In the genomic region with DNA sequence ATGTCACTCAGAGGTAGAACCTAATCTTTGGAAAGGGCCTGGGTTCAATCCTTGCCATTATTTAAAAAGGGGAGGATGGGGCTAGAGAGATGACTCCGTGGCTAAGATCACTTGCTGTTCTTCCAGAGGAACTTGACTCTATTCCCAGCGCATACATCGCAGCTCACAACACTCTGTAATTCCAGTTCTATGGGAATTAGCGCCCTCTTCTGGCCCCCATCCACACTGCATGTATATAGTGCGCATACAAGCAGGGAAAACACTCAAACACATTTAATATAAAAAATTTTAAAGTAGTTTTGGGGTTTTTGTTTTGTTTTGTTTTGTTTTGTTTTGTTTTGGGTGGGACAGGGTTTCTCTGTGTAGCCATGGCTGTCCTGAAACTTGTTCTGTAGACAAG, we compare ENCODE assay signal across 22 mouse cellular contexts. TPM values are rescaled to one million over a fixed set of nuclear protein-coding genes. Genes with fewer than 3 reads are reported as not detected.
A peak's percentile ranks its signal among the peaks of the same experiment; 100 is the strongest.
DNase-seq lines count a peak whose midpoint lies in the region; ATAC-seq and TF ChIP-seq lines count a peak whose summit lies in the region.
"Had no signal": no experiment of that assay in that cellular context is flagged by ENCODE, and none has a peak within 500 bp of the region (broad histone marks: within the 10 kb centered on the region; RNA-seq: fewer than 3 reads in every experiment).

No protein-coding gene starts in this region.

- H3K4me1 ChIP-seq in midbrain, postnatal 0 days (ENCODE audit: insufficient read depth, low read length), result 0 out of 2 replicates have a peak, but pooled peaks cover 3% of the 10 kb centered on the region
- peaks cover 12% of the 10 kb centered on the region for H3K4me1 ChIP-seq in midbrain, embryonic 11.5 days (ENCODE audit: control insufficient read depth, insufficient read depth, low read length)

- H3K27ac ChIP-seq in left cerebral cortex, adult 2 months, result no peak overlapping the region
- H3K27ac ChIP-seq in midbrain, postnatal 0 days (ENCODE audit: low read depth, low read length), result no peak overlapping the region
- no peak overlapping the region for H3K27ac ChIP-seq in midbrain, embryonic 11.5 days (ENCODE audit: low read depth, low read length)
- H3K27ac ChIP-seq: embryonic facial prominence, embryonic 15.5 days; limb, embryonic 12.5 days; midbrain, embryonic 10.5 days; neural tube, embryonic 15.5 days had no signal

- in situ Hi-C loops in Patski (cut with MboI; ENCODE audit: low pct_unique_long_range_greater_than_20kb), result no loop called here

- CTCF ChIA-PET in Patski (lab: Charles Lee), result interaction anchor here (1.0 kb wide), 1 partner anchor 12 kb away, joined by 3 read pairs; the partner anchor contains the start of gene Hdac5

- no peak overlapping the region for H3K4me2 ChIP-seq in midbrain, postnatal 0 days (ENCODE audit: low read depth, low read length, poor library complexity, severe bottlenecking)
- no peak overlapping the region for H3K4me2 ChIP-seq in midbrain, embryonic 11.5 days
- H3K4me2 ChIP-seq: embryonic facial prominence, embryonic 15.5 days; heart, embryonic 11.5 days; limb, embryonic 12.5 days; neural tube, embryonic 15.5 days had no signal

- H3K9ac ChIP-seq in midbrain, postnatal 0 days (replicated peaks; ENCODE audit: low read length, poor library complexity, severe bottlenecking), result no peak overlapping the region
- no peak overlapping the region for H3K9ac ChIP-seq in midbrain, embryonic 11.5 days (ENCODE audit: low read length)
- H3K9ac ChIP-seq: embryonic facial prominence, embryonic 15.5 days; limb, embryonic 12.5 days; neural tube, embryonic 15.5 days had no signal

- 58% methylated on average over 5 of the region's 5 CpGs for WGBS in midbrain, postnatal 0 days
- 47% methylated on average over 5 of the region's 5 CpGs for WGBS in midbrain, embryonic 11.5 days

- POLR2A ChIA-PET in Patski (lab: Charles Lee), result no interaction called here

- H3K4me3 ChIP-seq in left cerebral cortex, adult 2 months, result no peak overlapping the region
- H3K4me3 ChIP-seq in midbrain, postnatal 0 days (ENCODE audit: low read depth, low read length), result no peak overlapping the region
- H3K4me3 ChIP-seq in midbrain, embryonic 11.5 days (ENCODE audit: low read depth, low read length), result no peak overlapping the region
- H3K4me3 ChIP-seq: embryonic facial prominence, embryonic 15.5 days; limb, embryonic 12.5 days; midbrain, embryonic 10.5 days; neural tube, embryonic 15.5 days had no signal

- H3K9me3 ChIP-seq in midbrain, postnatal 0 days (ENCODE audit: low read length), result no peaks in the 10 kb centered on the region
- H3K9me3 ChIP-seq in midbrain, embryonic 11.5 days (ENCODE audit: control insufficient read depth, low read length), result no peaks in the 10 kb centered on the region
- H3K9me3 ChIP-seq: embryonic facial prominence, embryonic 15.5 days; G1E; limb, embryonic 12.5 days; neural tube, embryonic 15.5 days had no signal

- TF ChIP-seq CTCF in left cerebral cortex, adult 2 months (IDR thresholded peaks at IDR 0.05), result peak; percentile 4
- peak; percentile 36 for TF ChIP-seq CTCF in midbrain, postnatal 0 days (IDR thresholded peaks at IDR 0.05)
- TF ChIP-seq CTCF in Patski (IDR thresholded peaks at IDR 0.05), result peak; percentile 47

- intact Hi-C loops in left cerebral cortex, adult 2 months (cut with DNase I), result no loop called here
- intact Hi-C loops in left cerebral cortex, postnatal 4 days (cut with DNase I), result no loop called here

- H3K27me3 ChIP-seq in midbrain, postnatal 0 days (ENCODE audit: insufficient read depth, low read length), result no peaks in the 10 kb centered on the region
- peaks cover 3% of the 10 kb centered on the region; the same call in 1 of the 2 replicates for H3K27me3 ChIP-seq in midbrain, embryonic 11.5 days (ENCODE audit: control insufficient read depth, insufficient read depth, low read length)
- H3K27me3 ChIP-seq in Patski, result peaks cover 4% of the 10 kb centered on the region
- H3K27me3 ChIP-seq: embryonic facial prominence, embryonic 15.5 days; limb, embryonic 12.5 days; neural tube, embryonic 15.5 days had no signal

- DNase-seq in left cerebral cortex, adult 2 months (ENCODE audit: extremely low spot score in 1 of 2, low spot score in 2 of 2), result no peak
- no peak for DNase-seq in left cerebral cortex, postnatal 4 days
- DNase-seq in midbrain, postnatal 0 days (ENCODE audit: low spot score), result no peak
- DNase-seq in midbrain, embryonic 11.5 days (ENCODE audit: low spot score, missing footprints), result no peak
- DNase-seq in Patski (ENCODE audit: low read depth, low spot score), result no peak
- DNase-seq in B cell, adult 2 months, result no peak
- no peak for DNase-seq in c-Kit-positive CD71-positive TER-119-positive erythroid progenitor cells, embryonic 14.5 days (ENCODE audit: low spot score)
- DNase-seq: adrenal gland, postnatal 25 days; cerebellum, adult 9-11 months; gastrocnemius, postnatal 10 days; kidney, adult 18-20 months; lung, adult 2 months; lung, postnatal 4 days; thymus, adult 2 months had no signal

- ATAC-seq in midbrain, postnatal 0 days (ENCODE audit: low FRiP score), result no peak
- no peak for ATAC-seq in midbrain, embryonic 11.5 days (ENCODE audit: low FRiP score)
- no peak for ATAC-seq in Patski
- ATAC-seq: forebrain, embryonic 14.5 days had no signal

- no peaks in the 10 kb centered on the region for H3K36me3 ChIP-seq in midbrain, postnatal 0 days (ENCODE audit: insufficient read depth, low read length)
- no peaks in the 10 kb centered on the region for H3K36me3 ChIP-seq in midbrain, embryonic 11.5 days (ENCODE audit: control insufficient read depth, insufficient read depth, low read length)
- H3K36me3 ChIP-seq: embryonic facial prominence, embryonic 15.5 days; G1E; limb, embryonic 12.5 days; midbrain, embryonic 10.5 days; neural tube, embryonic 15.5 days had no signal

RNA-seq across cellular contexts. Expression of gene BC030867, which starts 6.8 kb away (rescaled TPM):
- total RNA-seq in left cerebral cortex, adult 2 months (2021), result 1 to 10 TPM; 1.0 to 2.0 TPM
- total RNA-seq in left cerebral cortex, postnatal 4 days (2021), result 1 to 10 TPM; 1.4 to 1.6 TPM
- total RNA-seq in midbrain, postnatal 0 days (2014; rRNA removed), result 2.1 TPM in 2 replicates
- polyA plus RNA-seq in midbrain, postnatal 0 days (2015; fragmentation: Nextera tagmentation; extraction: Ambion mirVana), result 0.53 and 0.60 TPM in 2 replicates
- polyA plus RNA-seq in midbrain, embryonic 11.5 days (2014; fragmentation: Nextera tagmentation; extraction: Ambion mirVana), result 17.4 and 18.4 TPM in 2 replicates
- polyA plus RNA-seq in Patski (2021), result 6.8 TPM

RNA-seq across cellular contexts. Expression of gene Hdac5, which starts 11.9 kb away (rescaled TPM):
- 100 to 1,000 TPM; 286 to 315 TPM for total RNA-seq in left cerebral cortex, adult 2 months (2021)
- 100 to 1,000 TPM; 205 to 213 TPM for total RNA-seq in left cerebral cortex, postnatal 4 days (2021)
- 183 and 263 TPM in 2 replicates for total RNA-seq in midbrain, postnatal 0 days (2014; rRNA removed)
- polyA plus RNA-seq in midbrain, postnatal 0 days (2015; fragmentation: Nextera tagmentation; extraction: Ambion mirVana), result 61.9 and 65.9 TPM in 2 replicates
- 25.6 and 31.9 TPM in 2 replicates for polyA plus RNA-seq in midbrain, embryonic 11.5 days (2014; fragmentation: Nextera tagmentation; extraction: Ambion mirVana)
- polyA plus RNA-seq in Patski (2021), result 63.8 TPM

RNA-seq across cellular contexts. Expression of gene Asb16, which starts 26.7 kb away (rescaled TPM):
- 1 to 10 TPM; 1.2 to 1.4 TPM for total RNA-seq in left cerebral cortex, adult 2 months (2021)
- under 1 TPM; 0.91 to 0.98 TPM for total RNA-seq in left cerebral cortex, postnatal 4 days (2021)
- total RNA-seq in midbrain, postnatal 0 days (2014; rRNA removed), result 2.3 and 2.5 TPM in 2 replicates
- 0.28 and 0.32 TPM in 2 replicates for polyA plus RNA-seq in midbrain, postnatal 0 days (2015; fragmentation: Nextera tagmentation; extraction: Ambion mirVana)
- polyA plus RNA-seq in midbrain, embryonic 11.5 days (2014; fragmentation: Nextera tagmentation; extraction: Ambion mirVana), result 0.08 TPM in 1 of 2 replicates, not detected in the other
- 0.28 TPM for polyA plus RNA-seq in Patski (2021)
- polyA plus RNA-seq: forebrain, embryonic 14.5 days; G1E; kidney, embryonic 16.5 days had no signal

RNA-seq across cellular contexts. Expression of gene Tmub2, which starts 42.9 kb away (rescaled TPM):
- 10 to 100 TPM; 66.6 to 74.4 TPM for total RNA-seq in left cerebral cortex, adult 2 months (2021)
- 10 to 100 TPM; 53.6 to 56.1 TPM for total RNA-seq in left cerebral cortex, postnatal 4 days (2021)
- 80.5 and 90.8 TPM in 2 replicates for total RNA-seq in midbrain, postnatal 0 days (2014; rRNA removed)
- 65.4 and 73.9 TPM in 2 replicates for polyA plus RNA-seq in midbrain, postnatal 0 days (2015; fragmentation: Nextera tagmentation; extraction: Ambion mirVana)
- 54.0 and 55.7 TPM in 2 replicates for polyA plus RNA-seq in midbrain, embryonic 11.5 days (2014; fragmentation: Nextera tagmentation; extraction: Ambion mirVana)
- 60.5 TPM for polyA plus RNA-seq in Patski (2021)

RNA-seq across cellular contexts. Expression of gene G6pc3, which starts 52.5 kb away (rescaled TPM):
- 10 to 100 TPM; 62.9 to 69.8 TPM for total RNA-seq in left cerebral cortex, adult 2 months (2021)
- 10 to 100 TPM; 34.6 to 35.4 TPM for total RNA-seq in left cerebral cortex, postnatal 4 days (2021)
- 43.1 and 68.5 TPM in 2 replicates for total RNA-seq in midbrain, postnatal 0 days (2014; rRNA removed)
- polyA plus RNA-seq in midbrain, postnatal 0 days (2015; fragmentation: Nextera tagmentation; extraction: Ambion mirVana), result 42.0 and 48.7 TPM in 2 replicates
- 27.8 and 31.5 TPM in 2 replicates for polyA plus RNA-seq in midbrain, embryonic 11.5 days (2014; fragmentation: Nextera tagmentation; extraction: Ambion mirVana)
- 110 TPM for polyA plus RNA-seq in Patski (2021)
